Mouse (Mus musculus) urinary bladder, postnatal 10 days (tissue): Measurements from ENCODE around the gene Dpm2.

Source experiments
- DNase-seq: peaks from one replicate; pipeline ENCODE4 v3.0.0; 2022; ENCODE audit warnings: low spot score

The Dpm2 gene

GRCm38 (mm10) chr2:32585149-32585714, 14.6 kb downstream of the Dpm2 start:
- DNase-seq = no peak

- DNase-seq = peak; percentile 58
Measured at GRCm38 (mm10) chr2:32586871-32587351, 16.3 kb downstream of the Dpm2 start, which contains the start of gene St6galnac4. TSS of gene St6galnac4 (plus strand) at chr2:32587095.

- no peak for DNase-seq
Measured at GRCm38 (mm10) chr2:32587731-32588321, 17.2 kb downstream of the Dpm2 start.

- DNase-seq = no peak
Measured at GRCm38 (mm10) chr2:32589213-32589795, 18.6 kb downstream of the Dpm2 start.

GRCm38 (mm10) chr2:32590224-32590623, 19.6 kb downstream of the Dpm2 start:
- no peak for DNase-seq

- no peak for DNase-seq
Measured at GRCm38 (mm10) chr2:32591249-32591648, 20.6 kb downstream of the Dpm2 start.

- DNase-seq = no peak
Measured at GRCm38 (mm10) chr2:32596725-32597124, 26.1 kb downstream of the Dpm2 start.

GRCm38 (mm10) chr2:32597248-32597647, 26.6 kb downstream of the Dpm2 start:
- no peak for DNase-seq

- no peak for DNase-seq
Measured at GRCm38 (mm10) chr2:32597699-32598098, 27.0 kb downstream of the Dpm2 start.

GRCm38 (mm10) chr2:32598506-32598905, 27.8 kb downstream of the Dpm2 start:
- no peak for DNase-seq

GRCm38 (mm10) chr2:32599409-32599808, 28.8 kb downstream of the Dpm2 start, which contains the start of gene St6galnac6:
TSS of gene St6galnac6 (plus strand) at chr2:32599709.
- DNase-seq = no peak

GRCm38 (mm10) chr2:32601417-32602065, 30.9 kb downstream of the Dpm2 start:
- no peak for DNase-seq

- peak; percentile 68 for DNase-seq
Measured at GRCm38 (mm10) chr2:32602600-32603054, 32.0 kb downstream of the Dpm2 start.

GRCm38 (mm10) chr2:32604631-32605030, 34.0 kb downstream of the Dpm2 start:
- DNase-seq = no peak

GRCm38 (mm10) chr2:32606161-32607142, 35.8 kb downstream of the Dpm2 start:
- no peak for DNase-seq

- no peak for DNase-seq
Measured at GRCm38 (mm10) chr2:32607262-32607947, 36.7 kb downstream of the Dpm2 start.

GRCm38 (mm10) chr2:32608141-32608777, 37.6 kb downstream of the Dpm2 start:
- DNase-seq = no peak

- no peak for DNase-seq
Measured at GRCm38 (mm10) chr2:32608778-32609435, 38.2 kb downstream of the Dpm2 start.

- DNase-seq = no peak
Measured at GRCm38 (mm10) chr2:32610610-32611229, 40.1 kb downstream of the Dpm2 start.
